Mouse (Mus musculus) MEL (cell line): ENCODE measurements around the gene Fcrl1.

ENCODE experiments used
- CHD1 ChIP-seq: IDR thresholded peaks from 2 replicates; pipeline ENCODE4 v1.6.1; 2012; ENCODE audit warnings: low read depth, mild to moderate bottlenecking, inconsistent platforms, low read length, improper control_type of control experiment
- CTCF ChIP-seq, 3 experiments: IDR thresholded peaks in 2 of 3; conservative IDR thresholded peaks in 1 of 3; 2 replicates each; pipeline ENCODE4 v1.5.1; 2011 to 2012; ENCODE audit warnings: low read length in 3 of 3, low read depth in 2 of 3, mild to moderate bottlenecking in 2 of 3, improper control_type of control experiment in 1 of 3, inconsistent platforms in 1 of 3, mixed read lengths in 1 of 3, moderate library complexity in 1 of 3; ENCODE audit not compliant: control insufficient read depth in 1 of 3, insufficient read depth in 1 of 3, poor library complexity in 1 of 3, severe bottlenecking in 1 of 3
- E2F4 ChIP-seq: IDR thresholded peaks from 2 replicates; pipeline ENCODE4 v1.6.1; 2011; ENCODE audit warnings: low read depth, low read length, improper control_type of control experiment, borderline replicate concordance
- GATA1 ChIP-seq: IDR thresholded peaks from 2 replicates; pipeline ENCODE4 v1.6.1; 2011; ENCODE audit warnings: low read depth, low read length, improper control_type of control experiment
- HCFC1 ChIP-seq: IDR thresholded peaks from 2 replicates; pipeline ENCODE4 v1.6.1; 2012; ENCODE audit warnings: low read depth, mild to moderate bottlenecking, inconsistent platforms, low read length, improper control_type of control experiment, moderate library complexity
- KAT2A ChIP-seq: conservative IDR thresholded peaks from 2 replicates; pipeline ENCODE4 v1.6.1; 2012; ENCODE audit warnings: low read depth, low read length, improper control_type of control experiment, inconsistent platforms
- MAX ChIP-seq: IDR thresholded peaks from 2 replicates; pipeline ENCODE4 v1.6.1; 2011; ENCODE audit warnings: low read length, improper control_type of control experiment
- MXI1 ChIP-seq: IDR thresholded peaks from 2 replicates; pipeline ENCODE4 v1.6.1; 2011; ENCODE audit warnings: mild to moderate bottlenecking, low read depth, low read length, improper control_type of control experiment
- MYC ChIP-seq: IDR thresholded peaks from 2 replicates; pipeline ENCODE4 v1.6.1; 2011; ENCODE audit warnings: low read depth, mild to moderate bottlenecking, low read length, improper control_type of control experiment, moderate library complexity
- NELFE ChIP-seq: IDR thresholded peaks from 2 replicates; pipeline ENCODE4 v1.6.1; 2011; ENCODE audit warnings: low read depth, low read length, improper control_type of control experiment
- POLR2A ChIP-seq, 2 experiments: IDR thresholded peaks; 2 replicates each; pipeline ENCODE4 v1.6.1; 2011 to 2012; ENCODE audit warnings: low read length in 2 of 2, mild to moderate bottlenecking in 2 of 2, control low read depth in 1 of 2, improper control_type of control experiment in 1 of 2, low read depth in 1 of 2, moderate library complexity in 1 of 2; ENCODE audit not compliant: control insufficient read depth in 1 of 2, insufficient read depth in 1 of 2, poor library complexity in 1 of 2
- TBP ChIP-seq: IDR thresholded peaks from 2 replicates; pipeline ENCODE4 v1.8.0; 2011; ENCODE audit warnings: low read depth, low read length, improper control_type of control experiment
- TCF12 ChIP-seq: IDR thresholded peaks from 2 replicates; pipeline ENCODE4 v1.6.1; 2014; ENCODE audit warnings: low read depth, mild to moderate bottlenecking, inconsistent platforms, low read length, improper control_type of control experiment, moderate library complexity
- ZKSCAN1 ChIP-seq: IDR thresholded peaks from 2 replicates; pipeline ENCODE4 v1.6.1; 2012; ENCODE audit warnings: low read depth, mild to moderate bottlenecking, inconsistent platforms, low read length, improper control_type of control experiment, moderate library complexity

DNA sequence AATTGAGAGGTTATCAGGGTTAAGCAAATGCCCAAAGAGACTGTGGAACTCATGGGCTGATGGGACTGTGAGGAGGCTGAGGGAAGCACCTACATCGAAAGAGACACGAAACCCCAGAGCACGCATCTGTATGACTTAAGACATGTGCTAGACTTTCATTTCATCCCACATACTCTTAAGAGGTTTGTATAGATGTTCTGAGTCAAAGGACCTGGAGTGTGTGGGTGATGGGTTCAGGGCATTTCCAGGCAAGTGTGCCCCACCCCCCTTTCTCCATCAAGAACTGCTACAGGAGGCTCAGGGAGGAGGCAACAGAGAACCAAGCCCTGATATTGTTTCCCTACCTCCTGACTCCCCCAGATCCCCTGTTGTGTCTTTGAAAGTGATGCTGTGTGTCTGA, 7.1 kb downstream of the Fcrl1 start:
- TF ChIP-seq MYC: no peak
- TF ChIP-seq E2F4: no peak
- TF ChIP-seq GATA1: no peak
- TF ChIP-seq MAX: no peak
- no peak for TF ChIP-seq TCF12
- no peak for TF ChIP-seq POLR2A (IDR thresholded peaks at IDR 0.05; ENCODE audit: control insufficient read depth in 1 of 2, insufficient read depth in 1 of 2, low read depth in 1 of 2, low read length in 2 of 2, poor library complexity in 1 of 2)
- no peak for TF ChIP-seq CTCF (IDR thresholded peaks at IDR 0.05 in 2 of 3, conservative IDR thresholded peaks at IDR 0.05 in 1 of 3; ENCODE audit: control insufficient read depth in 1 of 3, insufficient read depth in 1 of 3, low read depth in 2 of 3, low read length in 3 of 3, poor library complexity in 1 of 3, severe bottlenecking in 1 of 3)
- no peak for TF ChIP-seq CHD1
- TF ChIP-seq NELFE: no peak
- no peak for TF ChIP-seq TBP
- TF ChIP-seq ZKSCAN1: no peak
- no peak for TF ChIP-seq MXI1
- TF ChIP-seq KAT2A: no peak
- no peak for TF ChIP-seq HCFC1
